ENCODE assay signal across 32 mouse cellular contexts in genomic region chr19:9123986-9124385, GRCm38 (mm10). TPM values are rescaled to one million over a fixed set of nuclear protein-coding genes. Genes with fewer than 3 reads are reported as not detected.
"Had no signal": no experiment of that assay in that cellular context is flagged by ENCODE, and none has a peak within 500 bp of the region (broad histone marks: within the 10 kb centered on the region; RNA-seq: fewer than 3 reads in every experiment).

No protein-coding gene starts in this region.

RNA-seq across cellular contexts. Expression of gene Scgb1a1, which starts 36.2 kb away (rescaled TPM):
- total RNA-seq: left cerebral cortex, postnatal 10 days; left cerebral cortex, postnatal 14 days; left cerebral cortex, postnatal 25 days; left cerebral cortex, postnatal 36 days; liver, adult 2 months; megakaryocyte progenitor cell, adult 5-6 weeks; megakaryocyte-erythroid progenitor cell, adult 5-6 weeks; midbrain, postnatal 0 days; monocyte, adult 5-6 weeks had no signal
- polyA plus RNA-seq: limb, embryonic 10.5 days; limb, embryonic 11.5 days; limb, embryonic 12.5 days; limb, embryonic 13.5 days; limb, embryonic 14.5 days; liver, embryonic 11.5 days; liver, embryonic 12.5 days; liver, embryonic 13.5 days; liver, embryonic 14.5 days; liver, embryonic 15.5 days; liver, embryonic 16.5 days; lung, embryonic 14.5 days; macrophage; midbrain, embryonic 10.5 days; midbrain, embryonic 11.5 days; midbrain, embryonic 12.5 days; midbrain, embryonic 13.5 days; midbrain, embryonic 14.5 days; midbrain, embryonic 15.5 days; midbrain, embryonic 16.5 days; midbrain, postnatal 0 days; myocyte; neural tube, embryonic 11.5 days; neural tube, embryonic 12.5 days had no signal
